Mouse (Mus musculus): ENCODE measurements around the gene Hist1h4a. TPM values are rescaled to one million over a fixed set of nuclear protein-coding genes. Genes with fewer than 3 reads are reported as not detected.

The Hist1h4a gene
- polyA plus RNA-seq, 1 experiment from 2014 or later = 1.2 TPM

DNA sequence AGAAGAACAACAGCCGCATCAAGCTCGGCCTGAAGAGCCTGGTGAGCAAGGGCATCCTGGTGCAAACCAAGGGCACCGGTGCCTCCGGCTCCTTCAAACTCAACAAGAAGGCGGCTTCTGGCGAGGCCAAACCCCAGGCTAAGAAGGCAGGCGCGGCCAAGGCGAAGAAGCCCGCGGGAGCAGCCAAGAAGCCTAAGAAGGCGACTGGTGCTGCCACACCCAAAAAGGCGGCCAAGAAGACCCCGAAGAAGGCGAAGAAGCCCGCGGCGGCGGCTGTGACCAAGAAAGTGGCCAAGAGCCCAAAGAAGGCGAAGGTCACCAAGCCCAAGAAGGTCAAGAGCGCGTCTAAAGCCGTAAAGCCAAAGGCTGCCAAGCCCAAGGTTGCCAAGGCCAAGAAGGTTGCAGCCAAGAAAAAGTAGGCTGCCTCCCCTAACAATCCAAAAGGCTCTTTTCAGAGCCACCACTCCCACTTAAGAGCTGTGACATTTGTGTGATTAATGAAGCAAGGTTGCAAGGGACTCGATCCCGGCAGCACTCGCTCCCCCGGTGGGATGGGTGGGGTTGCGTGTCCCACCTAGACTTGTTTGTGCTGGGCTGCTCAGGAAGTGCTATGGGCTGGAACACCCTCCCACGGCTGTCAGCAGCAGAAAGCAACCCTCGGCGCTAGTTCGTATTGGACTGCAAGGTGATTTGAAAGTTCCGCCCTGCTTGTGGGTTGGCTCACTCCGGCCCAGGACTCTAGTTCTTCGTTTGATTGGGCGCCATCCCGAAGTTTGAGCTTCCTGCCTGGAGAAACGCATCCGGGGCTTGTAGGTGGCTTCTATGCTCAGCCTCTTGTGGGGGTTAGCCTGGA lies 21.7 kb downstream of the Hist1h4a start:
- H3K27me3 ChIP-seq = no peaks in the 10 kb centered on the region
- peak overlapping the region; percentile 99 for H3K27ac ChIP-seq
- H3K9me3 ChIP-seq = no peaks in the 10 kb centered on the region
- H3K4me1 ChIP-seq (replicated peaks) = peaks cover 14% of the 10 kb centered on the region
- WGBS = under 1% methylated on average over 39 of the region's 39 CpGs
- ATAC-seq (ENCODE audit: insufficient number of reproducible peaks, insufficient read depth, low FRiP score, low TSS enrichment, low read depth) = peak; percentile 92
- peak overlapping the region; percentile 59 for H3K4me3 ChIP-seq (replicated peaks)
- no peaks in the 10 kb centered on the region for H3K36me3 ChIP-seq
- peak overlapping the region; percentile 86 for H3K4me2 ChIP-seq
- H3K9ac ChIP-seq (replicated peaks) = peak overlapping the region; percentile 89

DNA sequence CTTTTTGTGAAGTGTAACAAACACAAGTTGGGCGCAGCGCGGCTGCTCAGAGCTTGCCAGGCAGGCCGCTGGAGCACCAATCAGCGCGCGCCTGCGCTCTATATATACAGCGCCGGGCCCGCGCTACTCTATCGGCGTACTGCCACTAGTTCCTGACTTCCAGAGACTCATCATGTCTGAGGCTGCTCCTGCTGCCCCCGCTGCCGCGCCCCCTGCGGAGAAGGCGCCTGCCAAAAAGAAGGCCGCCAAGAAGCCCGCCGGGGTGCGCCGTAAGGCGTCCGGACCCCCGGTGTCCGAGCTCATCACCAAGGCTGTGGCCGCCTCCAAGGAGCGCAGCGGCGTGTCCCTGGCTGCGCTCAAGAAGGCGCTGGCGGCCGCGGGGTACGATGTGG lies 22.4 kb downstream of the Hist1h4a start, which contains the start of gene Hist1h1c:
Hist1h1c (plus strand) TSS at position 132 of the 392 bp plus-strand sequence.
- peak within 1 kb of the TSS; percentile 59 for H3K4me3 ChIP-seq (replicated peaks)
- H3K9me3 ChIP-seq = no peaks in the 10 kb centered on the region
- ATAC-seq (ENCODE audit: insufficient number of reproducible peaks, insufficient read depth, low FRiP score, low TSS enrichment, low read depth) = peak; percentile 95
- H3K27ac ChIP-seq = peak within 1 kb of the TSS; percentile 99
- H3K4me1 ChIP-seq (replicated peaks) = peaks cover 9% of the 10 kb centered on the region
- H3K4me2 ChIP-seq = peak within 1 kb of the TSS; percentile 86
- no peaks in the 10 kb centered on the region for H3K27me3 ChIP-seq
- H3K36me3 ChIP-seq = no peaks in the 10 kb centered on the region
- 0% methylated on average over 35 of the region's 38 CpGs for WGBS
- H3K9ac ChIP-seq (replicated peaks) = peak within 1 kb of the TSS; percentile 89

DNA sequence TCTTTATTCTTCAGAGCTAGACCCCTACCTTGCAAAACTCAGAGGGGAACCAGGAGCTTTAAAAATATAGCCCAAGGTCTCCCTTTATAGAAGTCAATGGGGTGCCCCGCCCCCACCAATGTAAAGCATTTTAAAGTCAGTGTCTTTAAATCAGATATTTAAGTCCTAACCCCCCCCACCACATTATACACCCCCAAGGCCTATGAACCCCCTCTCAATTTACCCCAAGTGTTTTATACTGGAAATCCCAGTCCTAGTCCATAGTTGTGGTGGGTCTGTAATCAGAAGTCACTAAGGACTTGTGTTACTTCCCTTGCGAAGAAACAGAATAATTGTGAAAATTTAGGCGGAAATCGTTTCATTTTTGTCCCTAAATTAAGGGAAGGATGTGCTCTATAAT lies 23.0 kb downstream of the Hist1h4a start:
- Histone ChIP-seq H3K36me3 (no peaks in the 10 kb centered on the region), H3K9ac (replicated peaks) (peak overlapping the region; percentile 89), H3K27me3 (no peaks in the 10 kb centered on the region), H3K27ac (peak overlapping the region; percentile 99), H3K9me3 (no peaks in the 10 kb centered on the region), H3K4me2 (peak overlapping the region; percentile 86), H3K4me1 (replicated peaks) (peaks cover 9% of the 10 kb centered on the region), H3K4me3 (replicated peaks) (peak overlapping the region; percentile 59)
- WGBS = 26% methylated on average over 4 of the region's 4 CpGs
- ATAC-seq (ENCODE audit: insufficient number of reproducible peaks, insufficient read depth, low FRiP score, low TSS enrichment, low read depth) = no peak

DNA sequence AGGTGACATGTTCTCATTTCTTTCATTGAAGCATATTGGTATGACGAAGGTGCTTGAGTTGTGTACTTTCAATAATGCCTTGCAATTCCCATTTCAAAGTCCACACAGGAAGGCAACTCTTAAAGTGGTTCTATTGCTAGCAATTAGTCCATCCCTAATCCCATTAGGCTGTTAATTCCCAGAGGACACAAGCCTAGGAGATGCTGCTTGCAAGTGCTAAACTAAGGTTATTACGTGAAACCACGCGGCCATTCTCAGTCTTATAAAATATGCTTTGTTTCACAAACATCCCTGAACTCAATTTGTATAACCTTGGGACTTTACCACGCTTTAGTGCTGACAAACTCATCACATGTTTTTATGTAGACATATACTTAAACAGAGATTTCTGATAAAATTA lies 23.9 kb downstream of the Hist1h4a start:
- no peak overlapping the region for H3K27ac ChIP-seq
- H3K9me3 ChIP-seq = no peaks in the 10 kb centered on the region
- H3K4me2 ChIP-seq = no peak overlapping the region
- H3K27me3 ChIP-seq = no peaks in the 10 kb centered on the region
- WGBS = 85% methylated on average over 5 of the region's 5 CpGs
- H3K9ac ChIP-seq (replicated peaks) = no peak overlapping the region
- no peak for ATAC-seq (ENCODE audit: insufficient number of reproducible peaks, insufficient read depth, low FRiP score, low TSS enrichment, low read depth)
- H3K4me1 ChIP-seq (replicated peaks) = peaks cover 9% of the 10 kb centered on the region
- H3K36me3 ChIP-seq = no peaks in the 10 kb centered on the region
- H3K4me3 ChIP-seq (replicated peaks) = no peak overlapping the region

DNA sequence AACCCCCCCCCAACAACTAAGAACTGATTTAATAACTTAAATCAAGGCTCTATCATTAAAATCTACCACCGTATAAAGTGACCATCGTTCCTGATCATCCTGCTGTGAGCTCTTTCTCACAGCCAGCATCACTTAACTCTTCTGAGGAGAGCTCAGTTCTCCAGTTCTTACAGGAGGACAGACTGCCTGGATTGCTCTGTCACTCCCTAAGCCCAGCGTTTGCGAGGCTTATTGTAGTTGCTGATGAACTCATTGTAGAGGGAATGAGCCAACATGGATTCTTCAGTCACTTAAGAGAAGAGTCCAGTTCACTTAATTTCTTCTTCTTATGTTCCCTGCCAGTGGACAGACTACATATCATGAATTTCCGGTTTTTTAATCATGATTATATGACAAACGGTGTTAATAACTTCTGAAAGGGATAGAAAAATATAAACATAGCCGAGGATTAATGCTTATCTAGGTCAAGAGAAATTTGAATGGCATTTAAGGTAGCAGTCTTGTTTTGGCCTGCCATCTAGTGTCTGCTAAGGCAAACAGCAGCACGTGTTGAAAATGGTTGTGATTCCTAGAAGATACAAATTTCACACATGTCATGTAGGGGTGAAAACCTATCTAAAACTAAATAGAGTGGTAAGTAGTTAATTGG lies 28.8 kb downstream of the Hist1h4a start:
- H3K27ac ChIP-seq = no peak overlapping the region
- no peaks in the 10 kb centered on the region for H3K27me3 ChIP-seq
- no peak overlapping the region for H3K9ac ChIP-seq (replicated peaks)
- H3K4me3 ChIP-seq (replicated peaks) = no peak overlapping the region
- no peaks in the 10 kb centered on the region for H3K9me3 ChIP-seq
- no peak overlapping the region for H3K4me2 ChIP-seq
- ATAC-seq (ENCODE audit: insufficient number of reproducible peaks, insufficient read depth, low FRiP score, low TSS enrichment, low read depth) = no peak
- WGBS = 29% methylated on average over 8 of the region's 8 CpGs
- H3K36me3 ChIP-seq = no peaks in the 10 kb centered on the region
- H3K4me1 ChIP-seq (replicated peaks) = no peaks in the 10 kb centered on the region

DNA sequence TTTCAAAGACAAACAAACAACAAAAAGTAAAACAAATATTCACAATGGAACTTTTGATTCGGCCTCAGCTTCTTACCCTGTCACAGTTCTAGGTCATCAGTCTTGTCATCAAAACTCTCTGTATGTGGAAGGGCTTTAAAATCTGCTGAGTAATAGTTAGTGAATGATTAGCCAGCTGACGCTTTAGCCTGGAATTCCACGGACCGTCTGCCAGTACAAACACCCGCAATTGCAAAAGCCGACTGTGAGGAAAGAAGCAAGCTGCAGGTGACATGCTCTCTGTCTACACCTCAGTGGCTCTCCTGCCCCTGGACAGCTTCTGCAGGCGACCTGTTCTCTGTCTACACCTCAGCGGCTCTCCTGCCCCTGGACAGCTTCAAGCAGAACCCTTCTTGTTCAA lies 30.6 kb downstream of the Hist1h4a start:
- Histone ChIP-seq H3K27ac (no peak overlapping the region), H3K4me1 (replicated peaks) (no peaks in the 10 kb centered on the region), H3K4me3 (replicated peaks) (no peak overlapping the region), H3K4me2 (no peak overlapping the region), H3K9me3 (no peaks in the 10 kb centered on the region), H3K27me3 (no peaks in the 10 kb centered on the region), H3K36me3 (no peaks in the 10 kb centered on the region), H3K9ac (replicated peaks) (no peak overlapping the region)
- ATAC-seq (ENCODE audit: insufficient number of reproducible peaks, insufficient read depth, low FRiP score, low TSS enrichment, low read depth) = no peak
- WGBS = 52% methylated on average over 8 of the region's 8 CpGs

DNA sequence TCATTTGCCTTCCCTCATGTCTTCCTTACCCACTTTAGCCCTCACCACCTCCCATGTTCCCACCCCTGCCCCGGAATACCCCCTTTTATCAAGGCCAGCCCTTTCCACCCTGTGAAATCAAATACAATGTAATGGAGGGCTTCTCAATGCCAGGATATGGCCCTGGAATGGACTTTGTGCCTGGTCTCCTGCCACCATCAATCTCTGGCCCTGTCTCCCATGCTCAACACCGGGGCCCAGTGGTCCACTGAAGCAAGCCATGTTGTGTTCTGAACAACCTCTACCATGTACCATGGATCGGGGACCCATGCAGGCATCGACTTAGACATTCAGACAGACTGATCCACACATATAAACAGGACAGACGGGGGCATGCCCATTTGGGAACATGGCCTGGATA lies 31.3 kb downstream of the Hist1h4a start:
- no peaks in the 10 kb centered on the region for H3K36me3 ChIP-seq
- no peaks in the 10 kb centered on the region; the same call in 1 of the 2 replicates for H3K4me1 ChIP-seq (replicated peaks)
- no peak overlapping the region for H3K9ac ChIP-seq (replicated peaks)
- ATAC-seq (ENCODE audit: insufficient number of reproducible peaks, insufficient read depth, low FRiP score, low TSS enrichment, low read depth) = no peak
- no peak overlapping the region for H3K4me3 ChIP-seq (replicated peaks)
- no peaks in the 10 kb centered on the region for H3K9me3 ChIP-seq
- H3K27ac ChIP-seq = no peak overlapping the region
- H3K27me3 ChIP-seq = no peaks in the 10 kb centered on the region
- H3K4me2 ChIP-seq = no peak overlapping the region
- WGBS = 90% methylated on average over 5 of the region's 5 CpGs

DNA sequence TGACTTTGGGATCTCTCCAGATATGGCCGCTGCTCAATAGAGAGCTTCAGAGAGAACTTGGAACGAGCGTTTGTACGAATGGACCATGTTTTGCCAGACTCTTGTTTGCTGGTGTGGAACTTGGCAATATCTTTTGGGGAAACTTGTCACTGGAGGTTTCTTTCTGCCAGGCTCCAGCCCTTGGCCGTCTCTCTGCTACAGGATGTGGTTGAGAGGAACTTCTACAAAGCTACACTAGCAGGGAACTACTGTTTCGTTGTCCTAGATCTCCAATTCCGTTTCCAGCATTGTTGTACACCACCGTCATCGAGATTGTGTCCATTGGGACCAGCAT lies 31.9 kb downstream of the Hist1h4a start:
- Histone ChIP-seq H3K36me3 (no peaks in the 10 kb centered on the region), H3K4me2 (no peak overlapping the region), H3K9me3 (no peaks in the 10 kb centered on the region), H3K4me1 (replicated peaks) (no peaks in the 10 kb centered on the region; the same call in 1 of the 2 replicates), H3K27me3 (no peaks in the 10 kb centered on the region), H3K9ac (replicated peaks) (no peak overlapping the region), H3K27ac (no peak overlapping the region), H3K4me3 (replicated peaks) (no peak overlapping the region)
- WGBS = 92% methylated on average over 9 of the region's 9 CpGs
- no peak for ATAC-seq (ENCODE audit: insufficient number of reproducible peaks, insufficient read depth, low FRiP score, low TSS enrichment, low read depth)

DNA sequence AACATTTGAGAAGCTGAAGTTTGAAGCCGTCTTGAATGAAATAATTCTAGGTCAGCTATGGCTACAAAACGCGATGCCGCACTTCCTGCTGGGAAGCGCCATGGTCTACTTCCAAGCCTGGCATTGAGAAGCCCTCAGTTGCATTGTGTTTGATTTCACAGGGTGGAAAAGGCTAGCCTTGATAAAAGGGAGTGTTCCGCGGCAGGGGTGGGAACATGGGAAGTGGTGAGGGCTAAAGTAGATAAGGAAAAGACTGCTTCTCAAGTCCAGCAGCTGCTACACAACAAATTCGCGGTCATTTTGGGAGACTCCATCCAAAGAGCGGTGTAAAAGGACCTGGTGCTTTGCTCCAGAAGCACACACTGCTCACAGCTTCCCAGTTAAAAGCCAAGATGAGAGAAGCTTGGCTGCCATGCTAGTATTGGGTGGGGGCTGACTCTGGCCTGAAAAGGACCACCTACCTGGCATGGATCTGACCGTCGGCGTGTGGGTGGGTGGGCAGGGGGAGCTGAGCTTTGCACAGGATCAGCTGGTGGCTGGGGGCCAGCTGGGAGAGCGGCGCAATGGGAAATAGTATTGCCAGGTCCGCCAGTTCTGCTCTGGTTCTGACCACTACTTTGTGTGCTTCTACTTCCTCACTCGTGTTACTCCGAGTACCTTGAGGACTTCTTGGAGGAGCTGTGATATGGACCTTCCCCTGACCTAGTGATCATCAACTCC lies 32.4 kb downstream of the Hist1h4a start:
- Histone ChIP-seq H3K4me2 (no peak overlapping the region), H3K4me1 (replicated peaks) (no peaks in the 10 kb centered on the region; the same call in 1 of the 2 replicates), H3K9ac (replicated peaks) (no peak overlapping the region), H3K9me3 (no peaks in the 10 kb centered on the region), H3K27ac (no peak overlapping the region), H3K27me3 (no peaks in the 10 kb centered on the region), H3K36me3 (no peaks in the 10 kb centered on the region), H3K4me3 (replicated peaks) (no peak overlapping the region)
- ATAC-seq (ENCODE audit: insufficient number of reproducible peaks, insufficient read depth, low FRiP score, low TSS enrichment, low read depth) = no peak
- 88% methylated on average over 18 of the region's 18 CpGs for WGBS

DNA sequence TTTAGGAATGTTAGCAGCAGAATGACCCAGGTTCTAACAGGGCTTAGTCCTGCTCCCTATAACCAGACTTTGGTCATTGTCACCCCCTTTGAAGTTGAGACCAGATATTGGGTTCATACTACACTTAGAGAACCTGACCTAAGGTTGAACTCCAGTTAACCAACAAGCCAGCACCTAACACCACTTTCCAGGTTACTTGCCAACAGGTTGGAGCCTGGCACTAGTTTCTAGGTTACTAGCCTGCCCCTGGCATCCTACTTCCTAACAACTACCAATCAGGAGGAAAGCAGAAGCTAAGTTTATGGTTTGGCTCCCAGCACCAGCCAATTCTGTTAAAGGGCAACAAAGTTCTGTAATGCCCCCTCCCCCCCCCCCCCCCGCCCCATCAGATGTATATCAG lies 35.8 kb downstream of the Hist1h4a start:
- no peaks in the 10 kb centered on the region; the same call in 1 of the 2 replicates for H3K4me1 ChIP-seq (replicated peaks)
- no peaks in the 10 kb centered on the region for H3K36me3 ChIP-seq
- no peak overlapping the region for H3K4me3 ChIP-seq (replicated peaks)
- H3K9me3 ChIP-seq = no peaks in the 10 kb centered on the region
- WGBS = no CpG with 5 or more reads among the region's 1 CpGs
- no peak overlapping the region for H3K9ac ChIP-seq (replicated peaks)
- H3K4me2 ChIP-seq = no peak overlapping the region
- ATAC-seq (ENCODE audit: insufficient number of reproducible peaks, insufficient read depth, low FRiP score, low TSS enrichment, low read depth) = no peak
- no peak overlapping the region for H3K27ac ChIP-seq
- H3K27me3 ChIP-seq = no peaks in the 10 kb centered on the region

DNA sequence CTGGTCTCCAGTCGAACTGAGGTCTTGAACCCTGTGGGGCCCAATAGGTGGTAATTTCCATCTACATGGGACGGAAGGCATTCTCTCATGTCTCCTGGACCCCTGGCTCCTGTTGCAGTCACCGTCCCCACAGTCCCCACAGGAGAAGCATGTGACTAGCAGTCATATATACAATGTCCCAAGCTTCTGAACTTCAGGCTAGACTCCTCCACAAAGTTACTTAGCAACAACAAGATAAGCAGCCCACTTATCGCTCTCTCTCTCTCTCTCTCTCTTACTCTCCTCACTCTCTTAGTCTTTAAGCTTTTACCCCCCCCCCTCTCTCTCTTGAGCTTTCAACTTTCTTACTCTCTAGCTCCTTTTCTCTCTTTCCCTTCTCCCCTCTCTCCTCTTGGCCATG lies 36.8 kb downstream of the Hist1h4a start:
- H3K4me2 ChIP-seq = no peak overlapping the region
- no peak for ATAC-seq (ENCODE audit: insufficient number of reproducible peaks, insufficient read depth, low FRiP score, low TSS enrichment, low read depth)

More for the DNA sequence above, 36.8 kb downstream of the Hist1h4a start:
- H3K9ac ChIP-seq (replicated peaks) = no peak overlapping the region
- no peaks in the 10 kb centered on the region for H3K36me3 ChIP-seq
- no peaks in the 10 kb centered on the region for H3K27me3 ChIP-seq
- WGBS = 87% methylated on average over 4 of the region's 4 CpGs
- H3K27ac ChIP-seq = no peak overlapping the region
- no peaks in the 10 kb centered on the region for H3K9me3 ChIP-seq
- no peaks in the 10 kb centered on the region; the same call in 1 of the 2 replicates for H3K4me1 ChIP-seq (replicated peaks)
- H3K4me3 ChIP-seq (replicated peaks) = no peak overlapping the region

All from limb, embryonic 12.5 days (tissue).